Mouse (Mus musculus) urinary bladder, postnatal 36 days (tissue): Measurements from ENCODE around the gene Tsga8.

ENCODE experiments used
- DNase-seq, 2 experiments: peaks; one replicate each; pipeline ENCODE4 v3.0.0; 2022; ENCODE audit warnings: low spot score in 2 of 2, mixed read lengths in 1 of 2

Gene Tsga8

GRCm38 (mm10) chrX:83487598-83487997 lies at the start of gene Tsga8:
TSS of gene Tsga8 (minus strand) at chrX:83487924.
- no peak for DNase-seq
